Mouse (Mus musculus) embryonic facial prominence, embryonic 11.5 days (tissue): ENCODE measurements around the gene Coq8a. TPM values are rescaled to one million over a fixed set of nuclear protein-coding genes. Genes with fewer than 3 reads are reported as not detected.

Source experiments
- ATAC-seq: fragments of 200-750 bp; cut with Nextera tagmentation; replicated peaks from 2 replicates; pipeline ENCODE4 v1.8.0; 2017; ENCODE audit warnings: low read depth; ENCODE audit not compliant: insufficient number of reproducible peaks, low FRiP score, low TSS enrichment
- DNase-seq: peaks from one replicate; pipeline ENCODE4 v3.0.0-alpha.2; 2015; ENCODE audit warnings: low spot score
- H3K27ac ChIP-seq: fragments of 300-500 bp; sonication (generic); replicated peaks from 2 replicates; pipeline ENCODE4 v1.5.1; 2014; ENCODE audit warnings: mild to moderate bottlenecking, low read depth, low read length, control low read depth
- H3K27me3 ChIP-seq: fragments of 300-500 bp; sonication (generic); 2 replicates; pipeline ENCODE4 v1.6.1; 2014; ENCODE audit warnings: mild to moderate bottlenecking, low read length, moderate library complexity, mixed read lengths; ENCODE audit not compliant: control insufficient read depth, insufficient read depth
- H3K36me3 ChIP-seq: fragments of 300-500 bp; sonication (generic); replicated peaks from 2 replicates; pipeline ENCODE4 v1.6.1; 2014; ENCODE audit warnings: low read depth, mild to moderate bottlenecking, low read length, moderate library complexity, mixed read lengths; ENCODE audit not compliant: control insufficient read depth, insufficient read depth
- H3K4me1 ChIP-seq: fragments of 300-500 bp; sonication (generic); 2 replicates; pipeline ENCODE4 v1.6.1; 2014; ENCODE audit warnings: low read length, mixed read lengths; ENCODE audit not compliant: control insufficient read depth, insufficient read depth
- H3K4me2 ChIP-seq: fragments of 300-500 bp; sonication (generic); 2 replicates; pipeline ENCODE4 v1.6.1; 2014; ENCODE audit warnings: low read depth, mild to moderate bottlenecking, control low read depth, low read length, moderate library complexity
- H3K4me3 ChIP-seq: fragments of 300-500 bp; sonication (generic); 2 replicates; pipeline ENCODE4 v1.5.1; 2014; ENCODE audit warnings: low read depth, low read length, control low read depth
- H3K9ac ChIP-seq: fragments of 300-500 bp; sonication (generic); replicated peaks from 2 replicates; pipeline ENCODE4 v1.6.1; 2014; ENCODE audit warnings: mild to moderate bottlenecking, control low read depth, low read length
- H3K9me3 ChIP-seq: fragments of 300-500 bp; sonication (generic); replicated peaks from 2 replicates; pipeline ENCODE4 v1.6.1; 2016; ENCODE audit warnings: mild to moderate bottlenecking, low read length, inconsistent platforms, mixed read lengths; ENCODE audit not compliant: control insufficient read depth
- WGBS: fragments of 180-500 bp; shearing (Covaris S2); extraction: QIAGEN DNeasy Blood & Tissue Kit; methylation state at CpG from one replicate; pipeline ENCODE4 v1.1.7; 2014; 5-methylcytosine and 5-hydroxymethylcytosine counted together
- polyA plus RNA-seq: library from polyadenylated mRNA; unstranded; fragments of >200 nt; fragmentation: Nextera tagmentation; extraction: Ambion mirVana; gene quantifications from 2 replicates; pipeline ENCODE4 v1.2.1, GENCODE M21; 2014

Coq8a gene
- polyA plus RNA-seq, 1 experiment from 2014 or later, result 2.7 TPM

DNA sequence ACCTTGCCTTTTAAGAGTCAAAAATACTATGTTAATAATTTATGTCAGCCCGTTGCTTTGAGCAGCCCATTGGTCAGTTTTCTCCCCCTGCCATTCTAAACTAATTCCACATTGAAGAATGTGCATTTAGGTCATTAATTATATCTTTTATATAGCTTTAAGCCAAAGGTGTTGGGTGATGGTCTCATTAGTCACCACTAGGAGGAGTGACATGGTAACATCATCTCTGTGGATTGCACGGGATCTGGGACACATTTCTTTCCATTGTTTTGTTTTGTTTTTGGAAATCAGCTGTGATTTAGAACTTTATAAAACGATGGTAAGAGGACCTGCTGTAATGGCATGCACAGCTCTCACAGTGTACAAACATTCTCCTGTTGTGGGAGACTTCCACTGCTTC lies 68.0 kb downstream of the Coq8a start:
- Histone ChIP-seq H3K9me3 (no peaks in the 10 kb centered on the region), H3K27me3 (no peaks in the 10 kb centered on the region), H3K4me1 (no peaks in the 10 kb centered on the region), H3K36me3 (no peaks in the 10 kb centered on the region), H3K4me2 (no peak overlapping the region), H3K27ac (no peak overlapping the region), H3K9ac (no peak overlapping the region), H3K4me3 (no peak overlapping the region)
- DNase-seq, result no peak
- 60% methylated on average over 3 of the region's 3 CpGs for WGBS
- ATAC-seq, result no peak

DNA sequence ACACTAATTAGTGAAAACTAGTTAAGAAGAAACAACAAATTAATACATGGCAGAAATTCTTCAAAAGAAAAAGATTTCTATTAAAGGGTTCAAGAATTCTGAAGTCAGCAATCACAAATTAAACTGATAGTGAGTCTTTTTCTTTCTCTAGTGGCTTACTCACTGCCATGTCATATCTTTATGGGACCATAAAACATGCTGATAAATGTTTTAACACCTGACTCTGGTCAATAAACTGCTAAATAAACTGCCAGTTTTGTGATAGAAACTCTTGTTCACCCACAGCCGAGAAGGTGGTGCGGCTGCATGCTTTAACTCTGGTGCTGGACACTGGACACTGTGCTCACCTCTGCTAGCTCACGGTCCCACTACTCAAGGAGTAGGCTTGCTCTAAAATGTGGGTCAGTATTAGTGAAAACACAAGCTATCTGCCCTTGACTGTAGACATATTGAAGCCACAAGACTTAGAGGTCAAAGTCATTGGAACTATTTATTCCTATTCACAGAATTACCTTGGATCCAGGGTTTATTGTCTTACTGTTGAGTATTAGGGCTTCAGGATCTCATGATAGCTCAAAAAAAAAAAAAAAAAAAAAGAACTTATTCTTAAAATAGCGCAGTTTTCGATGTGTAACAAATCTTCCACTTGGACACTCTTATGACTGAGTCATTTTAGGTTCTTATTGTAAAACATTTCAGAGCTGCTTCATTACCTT lies 71.2 kb downstream of the Coq8a start:
- no peak overlapping the region for H3K4me2 ChIP-seq
- H3K4me3 ChIP-seq, result no peak overlapping the region
- no peak overlapping the region for H3K27ac ChIP-seq
- no peaks in the 10 kb centered on the region for H3K4me1 ChIP-seq
- ATAC-seq (no peak), DNase-seq (no peak)
- H3K36me3 ChIP-seq, result no peaks in the 10 kb centered on the region
- WGBS, result 95% methylated on average over 5 of the region's 5 CpGs
- H3K27me3 ChIP-seq, result no peaks in the 10 kb centered on the region
- no peaks in the 10 kb centered on the region for H3K9me3 ChIP-seq
- H3K9ac ChIP-seq, result no peak overlapping the region

DNA sequence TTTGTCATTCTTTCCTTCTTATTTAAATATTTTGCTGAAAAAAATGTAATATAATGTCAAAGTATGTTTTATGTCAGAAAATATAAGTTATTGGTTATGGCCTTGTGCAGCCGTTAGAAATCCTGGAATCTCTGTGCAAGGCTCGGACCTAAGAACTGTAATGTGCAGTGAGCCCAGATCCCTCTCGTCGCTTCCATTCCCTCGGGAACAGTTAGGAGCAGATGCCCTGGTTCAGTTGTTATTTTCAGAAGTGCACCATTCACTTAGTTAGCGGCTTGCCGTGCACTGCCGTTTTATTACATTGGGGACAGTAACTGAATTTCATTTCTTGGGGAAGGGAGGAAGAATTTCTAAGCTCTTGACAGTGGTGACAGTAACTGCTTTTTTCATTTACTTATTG lies 81.2 kb downstream of the Coq8a start:
- WGBS, result 82% methylated on average over 8 of the region's 8 CpGs
- Histone ChIP-seq H3K9me3 (no peaks in the 10 kb centered on the region), H3K4me2 (no peak overlapping the region), H3K4me1 (no peaks in the 10 kb centered on the region), H3K4me3 (no peak overlapping the region), H3K27ac (no peak overlapping the region), H3K9ac (no peak overlapping the region), H3K36me3 (no peaks in the 10 kb centered on the region), H3K27me3 (no peaks in the 10 kb centered on the region)
- no peak for DNase-seq
- no peak for ATAC-seq

DNA sequence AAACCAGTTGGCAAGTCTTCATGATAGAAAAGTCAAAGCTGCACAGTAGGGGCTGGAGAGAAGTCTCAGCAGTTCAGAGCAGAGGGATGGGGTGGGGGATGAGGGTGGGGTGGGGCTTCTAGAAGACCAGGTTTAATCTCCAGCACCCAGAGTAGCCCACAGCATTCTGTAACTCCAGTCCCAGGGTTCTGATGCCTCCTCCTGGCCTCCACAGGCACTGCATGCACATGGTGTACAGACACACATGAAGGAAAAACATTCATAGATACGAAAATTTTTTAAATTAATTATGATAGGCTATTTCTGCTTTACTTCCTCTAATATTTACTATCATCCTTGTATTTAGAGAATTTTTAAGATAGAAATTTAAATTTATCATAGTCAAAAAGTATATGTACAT lies 82.9 kb downstream of the Coq8a start:
- Histone ChIP-seq H3K9ac (no peak overlapping the region), H3K36me3 (no peaks in the 10 kb centered on the region), H3K27me3 (no peaks in the 10 kb centered on the region), H3K4me1 (no peaks in the 10 kb centered on the region), H3K4me2 (no peak overlapping the region), H3K27ac (no peak overlapping the region), H3K4me3 (no peak overlapping the region), H3K9me3 (no peaks in the 10 kb centered on the region)
- WGBS, result 74% methylated on average over 1 of the region's 1 CpGs
- ATAC-seq (no peak), DNase-seq (peak; percentile 41)

Other genes with a start within 250 kb of the Coq8a start
- gene Cdc42bpa, start 239.1 kb downstream of the Coq8a start, polyA plus RNA-seq, result 12.3 and 13.8 TPM in 2 replicates
- gene Psen2, start 63.8 kb upstream of the Coq8a start, polyA plus RNA-seq, result 5.2 and 6.2 TPM in 2 replicates
- gene Itpkb, start 130.9 kb upstream of the Coq8a start, polyA plus RNA-seq, result 3.4 and 3.8 TPM in 2 replicates